Mouse (Mus musculus): Measurements from ENCODE around the gene Cxadr. TPM values are rescaled to one million over a fixed set of nuclear protein-coding genes. Genes with fewer than 3 reads are reported as not detected.

Gene Cxadr
- total RNA-seq, 2 experiments from 2014 or later: 14.7 to 16.9 TPM

- no peak for TF ChIP-seq CTCF (conservative IDR thresholded peaks at IDR 0.05)
- DNase-seq (ENCODE audit: low spot score in 2 of 2): no peak
- Histone ChIP-seq H3K4me3 (no peak overlapping the region), H3K27ac (no peak overlapping the region)
Measured at GRCm38 (mm10) chr16:78280093-78280881, 21.0 kb upstream of the Cxadr start.

DNA sequence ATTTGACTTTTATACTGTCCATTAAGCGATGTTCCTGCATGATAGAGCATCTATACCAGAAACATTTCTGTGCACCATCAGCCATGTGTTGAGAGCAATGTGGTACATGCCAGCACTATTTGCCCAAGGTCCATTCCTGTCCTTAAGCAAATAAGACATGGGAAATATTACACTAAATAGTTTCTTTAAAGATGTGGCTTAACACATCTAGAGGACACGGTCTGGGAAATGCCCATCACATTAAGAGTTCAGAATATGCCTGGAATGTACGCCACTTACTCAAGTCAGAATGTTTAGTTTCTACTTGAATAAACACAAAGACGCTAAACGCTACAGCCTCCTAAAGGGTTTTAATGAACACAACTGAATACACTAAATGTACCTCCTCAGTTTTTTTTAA is 18.1 kb upstream of the Cxadr start:
- no peak overlapping the region for H3K4me3 ChIP-seq
- DNase-seq (ENCODE audit: low spot score in 2 of 2): no peak
- H3K27ac ChIP-seq: no peak overlapping the region
- no peak for TF ChIP-seq CTCF (conservative IDR thresholded peaks at IDR 0.05)

DNA sequence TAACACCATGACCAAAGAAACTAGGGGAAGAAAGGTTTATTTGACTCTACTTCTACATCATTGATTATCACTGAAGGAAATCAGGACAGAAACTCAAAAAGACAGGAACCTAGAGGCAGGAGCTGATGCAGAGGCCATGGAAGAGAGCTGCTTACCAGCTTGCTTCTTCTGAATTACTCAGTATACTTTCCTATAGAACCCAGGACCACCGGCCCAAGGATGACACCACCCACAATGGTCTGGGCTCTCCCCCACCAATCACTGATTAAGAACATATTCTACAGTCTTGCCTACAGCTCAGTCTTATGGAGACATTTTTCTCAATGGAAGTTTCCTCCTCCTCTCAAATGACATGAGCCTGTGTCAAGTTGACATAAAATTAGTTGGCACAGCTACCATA is 7.2 kb upstream of the Cxadr start:
- no peak for TF ChIP-seq CTCF (conservative IDR thresholded peaks at IDR 0.05)
- Histone ChIP-seq H3K4me3 (no peak overlapping the region), H3K27ac (no peak overlapping the region)
- DNase-seq (ENCODE audit: low spot score in 2 of 2): no peak

DNA sequence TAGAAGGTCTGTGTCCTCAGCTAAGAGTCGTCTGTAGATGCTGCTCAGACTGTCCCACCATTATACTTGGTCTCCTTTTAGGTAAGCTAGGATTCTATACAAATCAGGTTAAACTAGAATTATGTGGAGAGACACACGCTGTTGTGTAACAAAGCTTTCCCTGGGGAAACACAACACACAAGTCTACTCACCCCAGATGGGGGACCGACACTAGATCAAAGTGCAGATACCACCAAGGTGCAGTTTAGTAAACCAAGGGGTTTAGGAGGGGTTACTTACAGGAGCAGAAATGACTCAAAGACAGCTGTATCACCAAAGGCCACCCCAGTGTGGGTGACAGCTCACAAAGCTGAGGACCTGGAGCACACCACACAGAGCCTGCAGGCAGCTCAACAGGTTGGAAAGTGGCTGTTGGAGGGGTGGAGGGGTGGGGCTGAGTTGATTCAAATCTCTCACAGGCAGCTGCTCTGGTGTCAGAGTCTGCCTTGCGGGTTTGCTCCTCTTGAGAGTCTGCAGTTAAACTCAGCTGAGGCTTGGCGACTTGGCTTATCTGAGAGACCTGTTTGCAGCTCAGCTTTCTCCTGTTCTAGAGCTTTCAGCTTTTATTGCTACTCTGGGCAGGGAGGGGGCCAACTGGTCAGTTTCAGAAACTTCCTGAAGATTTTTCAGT is 6.5 kb upstream of the Cxadr start:
- no peak for DNase-seq (ENCODE audit: low spot score in 2 of 2)

DNA sequence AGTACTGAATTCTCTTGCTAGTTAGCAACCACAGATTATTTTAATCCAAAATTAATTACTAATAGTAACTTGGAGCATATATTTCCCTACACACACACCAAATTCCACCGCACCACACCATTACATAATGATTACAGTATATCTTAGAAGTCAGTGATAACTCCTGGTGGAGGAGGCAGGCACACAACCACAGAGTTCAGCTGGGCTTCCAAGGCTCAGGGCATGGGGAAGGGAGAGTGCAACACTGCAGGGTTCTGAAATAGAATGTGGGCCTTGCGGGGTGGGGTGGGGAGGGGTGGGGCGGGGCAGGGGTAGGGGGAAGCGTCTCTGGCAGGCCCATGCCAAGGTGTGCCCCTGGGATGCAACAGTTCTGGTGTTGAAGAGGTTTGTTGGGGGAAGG is 5.7 kb upstream of the Cxadr start:
- DNase-seq (ENCODE audit: low spot score in 2 of 2): no peak
- H3K27ac ChIP-seq: no peak overlapping the region
- no peak overlapping the region for H3K4me3 ChIP-seq
- TF ChIP-seq CTCF (conservative IDR thresholded peaks at IDR 0.05): no peak

More for the DNA sequence above, 6.5 kb upstream of the Cxadr start:
- H3K27ac ChIP-seq: no peak overlapping the region
- no peak for TF ChIP-seq CTCF (conservative IDR thresholded peaks at IDR 0.05)
- H3K4me3 ChIP-seq: no peak overlapping the region

- H3K27ac ChIP-seq: no peak overlapping the region
- no peak overlapping the region for H3K4me3 ChIP-seq
- no peak for DNase-seq (ENCODE audit: low spot score in 2 of 2)
- TF ChIP-seq CTCF (conservative IDR thresholded peaks at IDR 0.05): no peak
Measured at GRCm38 (mm10) chr16:78296114-78296513, 5.2 kb upstream of the Cxadr start.

GRCm38 (mm10) chr16:78301831-78302677 is 765 bp downstream of the Cxadr start:
- peak overlapping the region; percentile 87 for H3K4me3 ChIP-seq
- TF ChIP-seq CTCF (conservative IDR thresholded peaks at IDR 0.05): no peak
- peak overlapping the region; percentile 89 for H3K27ac ChIP-seq
- DNase-seq (ENCODE audit: low spot score in 2 of 2): peak in 1 of 2 experiments; percentile 15

DNA sequence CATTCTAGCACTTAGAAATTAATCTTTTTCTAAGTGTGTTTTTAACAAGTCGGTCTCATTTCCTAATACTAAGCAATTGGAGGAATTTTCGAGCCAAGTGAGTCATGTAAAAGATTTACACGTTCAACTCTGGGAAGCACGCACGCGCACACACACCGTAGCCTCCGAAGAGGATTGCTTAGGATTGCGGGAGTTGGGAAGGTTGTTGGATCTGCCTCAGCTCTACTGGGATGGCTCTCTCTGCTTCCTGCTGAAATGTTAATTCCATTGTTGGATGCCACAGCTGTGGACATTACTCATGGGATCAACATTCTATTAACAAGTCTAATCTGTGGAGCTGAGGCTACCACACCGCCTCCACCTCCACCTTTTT is 1.4 kb downstream of the Cxadr start:
- peak overlapping the region; percentile 89; the same call in 1 of the 2 replicates for H3K27ac ChIP-seq
- TF ChIP-seq CTCF (conservative IDR thresholded peaks at IDR 0.05): no peak
- H3K4me3 ChIP-seq: peak overlapping the region; percentile 87
- peak in 1 of 2 experiments; percentile 29 for DNase-seq (ENCODE audit: low spot score in 2 of 2)

GRCm38 (mm10) chr16:78305606-78306100 is 4.4 kb downstream of the Cxadr start:
- Histone ChIP-seq H3K27ac (no peak overlapping the region), H3K4me3 (no peak overlapping the region)
- no peak for DNase-seq (ENCODE audit: low spot score in 2 of 2)
- no peak for TF ChIP-seq CTCF (conservative IDR thresholded peaks at IDR 0.05)

- H3K4me3 ChIP-seq: no peak overlapping the region
- no peak for DNase-seq (ENCODE audit: low spot score in 2 of 2)
- TF ChIP-seq CTCF (conservative IDR thresholded peaks at IDR 0.05): no peak
Measured at GRCm38 (mm10) chr16:78306606-78307005, 5.3 kb downstream of the Cxadr start.

GRCm38 (mm10) chr16:78307476-78308192 is 6.3 kb downstream of the Cxadr start:
- TF ChIP-seq CTCF (conservative IDR thresholded peaks at IDR 0.05): no peak
- Histone ChIP-seq H3K27ac (no peak overlapping the region), H3K4me3 (no peak overlapping the region)
- no peak for DNase-seq (ENCODE audit: low spot score in 2 of 2)

More at GRCm38 (mm10) chr16:78306606-78307005, 5.3 kb downstream of the Cxadr start:
- H3K27ac ChIP-seq: no peak overlapping the region

DNA sequence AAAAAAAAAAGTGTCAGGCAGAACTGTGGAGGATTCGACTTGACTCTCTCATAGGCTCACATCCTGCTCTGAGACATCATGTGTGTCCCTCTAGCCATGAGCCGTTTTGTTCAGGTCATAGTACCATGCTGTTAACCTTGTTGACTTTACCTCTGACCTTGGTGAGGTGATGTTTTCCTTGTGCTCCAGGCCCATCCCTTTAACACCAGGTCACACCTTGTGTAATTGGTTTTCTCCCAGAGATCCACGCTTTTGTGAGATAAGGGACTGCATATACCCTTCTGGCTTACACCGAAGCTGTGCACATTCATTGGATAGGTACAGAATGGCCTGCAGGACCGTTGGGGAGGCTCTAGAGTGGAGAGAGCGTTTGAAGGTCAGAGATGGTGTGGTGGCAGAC is 8.0 kb downstream of the Cxadr start:
- no peak overlapping the region for H3K27ac ChIP-seq
- no peak for DNase-seq (ENCODE audit: low spot score in 2 of 2)
- no peak for TF ChIP-seq CTCF (conservative IDR thresholded peaks at IDR 0.05)
- no peak overlapping the region for H3K4me3 ChIP-seq
